9 mouse cellular contexts compared by ENCODE assay signal in the genomic region with DNA sequence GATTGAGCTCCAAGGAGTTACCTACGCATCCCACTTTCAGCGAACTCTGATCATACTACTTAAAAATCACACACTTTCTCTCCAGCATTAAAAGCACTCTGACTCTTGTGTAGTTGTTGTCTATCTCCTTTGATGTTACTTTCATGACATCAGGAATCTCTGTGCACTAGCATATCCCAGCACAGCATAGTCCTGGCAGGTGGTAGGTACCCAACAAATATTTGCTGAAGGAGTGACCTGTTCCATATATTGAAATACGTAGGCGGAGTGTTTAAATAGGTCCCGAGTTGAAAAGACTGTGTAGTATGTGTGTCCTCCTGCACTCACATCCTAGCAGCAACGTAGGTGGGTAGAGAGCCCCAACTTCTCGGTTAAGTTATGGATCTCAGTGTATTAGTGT. TPM values are rescaled to one million over a fixed set of nuclear protein-coding genes. Genes with fewer than 3 reads are reported as not detected.
A peak's percentile ranks its signal among the peaks of the same experiment; 100 is the strongest.
DNase-seq lines count a peak whose midpoint lies in the region; ATAC-seq and TF ChIP-seq lines count a peak whose summit lies in the region.
"Had no signal": no experiment of that assay in that cellular context is flagged by ENCODE, and none has a peak within 500 bp of the region (broad histone marks: within the 10 kb centered on the region; RNA-seq: fewer than 3 reads in every experiment).

No protein-coding gene starts in this region.

- H3K4me2 ChIP-seq in forebrain, embryonic 16.5 days (ENCODE audit: low read length), result no peak overlapping the region
- H3K4me2 ChIP-seq in neural tube, embryonic 11.5 days (ENCODE audit: low read depth), result peak overlapping the region; percentile 92; the same call in 1 of the 2 replicates
- H3K4me2 ChIP-seq in limb, embryonic 15.5 days, result peak overlapping the region; percentile 87; the same call in 1 of the 2 replicates
- peak overlapping the region; percentile 74; the same call in 1 of the 2 replicates for H3K4me2 ChIP-seq in stomach, postnatal 0 days (replicated peaks; ENCODE audit: low read depth)

- 84% methylated on average over 7 of the region's 7 CpGs for WGBS in forebrain, embryonic 10.5 days
- 83% methylated on average over 7 of the region's 7 CpGs for WGBS in forebrain, embryonic 16.5 days
- 85% methylated on average over 7 of the region's 7 CpGs for WGBS in neural tube, embryonic 11.5 days
- 81% methylated on average over 7 of the region's 7 CpGs for WGBS in limb, embryonic 15.5 days
- WGBS in stomach, postnatal 0 days, result 50% methylated on average over 7 of the region's 7 CpGs

- peaks cover 62% of the 10 kb centered on the region for H3K27me3 ChIP-seq in forebrain, embryonic 10.5 days (ENCODE audit: poor library complexity, severe bottlenecking)
- H3K27me3 ChIP-seq in forebrain, embryonic 16.5 days (replicated peaks; ENCODE audit: control insufficient read depth, insufficient read depth, low read length), result peaks cover 12% of the 10 kb centered on the region
- 0 out of 2 replicates have a peak, but pooled peaks cover 2% of the 10 kb centered on the region for H3K27me3 ChIP-seq in neural tube, embryonic 11.5 days (ENCODE audit: control insufficient read depth, insufficient read depth, low read length)
- H3K27me3 ChIP-seq in limb, embryonic 15.5 days, result peaks cover 32% of the 10 kb centered on the region
- H3K27me3 ChIP-seq in stomach, postnatal 0 days (ENCODE audit: control insufficient read depth, insufficient read depth, low read length), result 0 out of 2 replicates have a peak, but pooled peaks cover 4% of the 10 kb centered on the region

- H3K36me3 ChIP-seq in forebrain, embryonic 10.5 days (replicated peaks), result no peaks in the 10 kb centered on the region
- no peaks in the 10 kb centered on the region for H3K36me3 ChIP-seq in forebrain, embryonic 16.5 days (ENCODE audit: control insufficient read depth, insufficient read depth)
- H3K36me3 ChIP-seq in neural tube, embryonic 11.5 days (ENCODE audit: control insufficient read depth, insufficient read depth, low read length), result no peaks in the 10 kb centered on the region
- no peaks in the 10 kb centered on the region for H3K36me3 ChIP-seq in limb, embryonic 15.5 days
- H3K36me3 ChIP-seq in stomach, postnatal 0 days (ENCODE audit: control insufficient read depth, insufficient read depth, low read length), result no peaks in the 10 kb centered on the region

- no peak for TF ChIP-seq EP300 in stomach, postnatal 0 days (optimal IDR thresholded peaks at IDR 0.05)

- no peak overlapping the region for H3K9ac ChIP-seq in forebrain, embryonic 16.5 days (replicated peaks; ENCODE audit: low read depth, low read length)
- no peak overlapping the region for H3K9ac ChIP-seq in neural tube, embryonic 11.5 days (ENCODE audit: low read length)
- no peak overlapping the region for H3K9ac ChIP-seq in limb, embryonic 15.5 days
- H3K9ac ChIP-seq in stomach, postnatal 0 days (ENCODE audit: low read length), result no peak overlapping the region

- H3K9me3 ChIP-seq in forebrain, embryonic 10.5 days, result no peaks in the 10 kb centered on the region
- no peaks in the 10 kb centered on the region for H3K9me3 ChIP-seq in forebrain, embryonic 16.5 days (ENCODE audit: control insufficient read depth, low read length)
- no peaks in the 10 kb centered on the region for H3K9me3 ChIP-seq in neural tube, embryonic 11.5 days (ENCODE audit: control insufficient read depth, low read length)
- no peaks in the 10 kb centered on the region for H3K9me3 ChIP-seq in limb, embryonic 15.5 days
- no peaks in the 10 kb centered on the region for H3K9me3 ChIP-seq in stomach, postnatal 0 days (ENCODE audit: control insufficient read depth, low read length)

- H3K4me1 ChIP-seq in forebrain, embryonic 10.5 days, result peaks cover 22% of the 10 kb centered on the region
- peaks cover 8% of the 10 kb centered on the region for H3K4me1 ChIP-seq in forebrain, embryonic 16.5 days (replicated peaks; ENCODE audit: control insufficient read depth, insufficient read depth, low read length)
- H3K4me1 ChIP-seq in neural tube, embryonic 11.5 days (ENCODE audit: control insufficient read depth, insufficient read depth, low read length), result no peaks in the 10 kb centered on the region
- peaks cover 8% of the 10 kb centered on the region for H3K4me1 ChIP-seq in limb, embryonic 15.5 days
- 0 out of 2 replicates have a peak, but pooled peaks cover 3% of the 10 kb centered on the region for H3K4me1 ChIP-seq in stomach, postnatal 0 days (replicated peaks; ENCODE audit: control insufficient read depth, insufficient read depth)

- no peak overlapping the region for H3K27ac ChIP-seq in forebrain, embryonic 10.5 days
- H3K27ac ChIP-seq in forebrain, embryonic 16.5 days (ENCODE audit: low read length), result no peak overlapping the region
- H3K27ac ChIP-seq in neural tube, embryonic 11.5 days (ENCODE audit: low read depth, low read length), result no peak overlapping the region
- H3K27ac ChIP-seq in limb, embryonic 15.5 days, result no peak overlapping the region
- H3K27ac ChIP-seq in stomach, postnatal 0 days (replicated peaks), result no peak overlapping the region
- H3K27ac ChIP-seq: macrophage had no signal

- ATAC-seq in forebrain, embryonic 16.5 days, result no peak
- ATAC-seq in neural tube, embryonic 11.5 days (ENCODE audit: insufficient read depth, low FRiP score, low TSS enrichment), result no peak
- no peak for ATAC-seq in limb, embryonic 15.5 days (ENCODE audit: insufficient number of reproducible peaks, low FRiP score, low TSS enrichment, low read depth)
- peak; percentile 71 for ATAC-seq in stomach, postnatal 0 days (ENCODE audit: low FRiP score, low TSS enrichment)

- intact Hi-C loops in left cerebral cortex, postnatal 14 days (cut with DNase I), result no loop called here

- no peak for TF ChIP-seq CTCF in stomach, postnatal 0 days (IDR thresholded peaks at IDR 0.05; ENCODE audit: low read depth)

- DNase-seq in forebrain, embryonic 10.5 days (ENCODE audit: extremely low spot score, low spot score), result no peak
- DNase-seq in neural tube, embryonic 11.5 days (ENCODE audit: low spot score), result no peak
- no peak for DNase-seq in neural tube, embryonic 10.5 days (ENCODE audit: extremely low spot score, low spot score)
- DNase-seq in stomach, postnatal 0 days (ENCODE audit: low spot score), result peak; percentile 19
- no peak for DNase-seq in left cerebral cortex, postnatal 14 days (ENCODE audit: low spot score in 2 of 2)
- no peak for DNase-seq in embryo, embryonic 11 days

- peak overlapping the region; percentile 72 for H3K4me3 ChIP-seq in forebrain, embryonic 10.5 days
- H3K4me3 ChIP-seq in forebrain, embryonic 16.5 days (replicated peaks; ENCODE audit: low read length), result no peak overlapping the region
- no peak overlapping the region for H3K4me3 ChIP-seq in neural tube, embryonic 11.5 days (ENCODE audit: low read depth, low read length)
- no peak overlapping the region for H3K4me3 ChIP-seq in limb, embryonic 15.5 days
- H3K4me3 ChIP-seq in stomach, postnatal 0 days (ENCODE audit: low read depth, low read length), result no peak overlapping the region

RNA-seq across cellular contexts. Expression of a gene that starts 0.5 kb away (rescaled TPM):
- polyA plus RNA-seq in forebrain, embryonic 10.5 days (2016; fragmentation: Nextera tagmentation; extraction: Ambion mirVana), result 0.78 and 0.81 TPM in 2 replicates
- 1.4 and 1.9 TPM in 2 replicates for polyA plus RNA-seq in forebrain, embryonic 16.5 days (2015; fragmentation: Nextera tagmentation; extraction: Ambion mirVana)
- polyA plus RNA-seq in neural tube, embryonic 11.5 days (2014; fragmentation: Nextera tagmentation; extraction: Ambion mirVana), result 4.2 and 6.6 TPM in 2 replicates
- polyA plus RNA-seq in limb, embryonic 15.5 days (2015; fragmentation: Nextera tagmentation; extraction: Ambion mirVana), result 0.26 and 0.47 TPM in 2 replicates
- 0.38 and 0.61 TPM in 2 replicates for polyA plus RNA-seq in stomach, postnatal 0 days (2015; fragmentation: Nextera tagmentation; extraction: Ambion mirVana)
- 100 to 1,000 TPM; 178 to 182 TPM for total RNA-seq in left cerebral cortex, postnatal 14 days (2021)
- polyA plus RNA-seq: macrophage had no signal
